Mouse (Mus musculus) thymus, postnatal 10 days (tissue): ENCODE results near the gene Snx10.
A peak's percentile ranks its signal among the peaks of the same experiment; 100 is the strongest.

ENCODE experiments used
- DNase-seq, 2 experiments: peaks; one replicate each; pipeline ENCODE4 v3.0.0; 2021; ENCODE audit warnings: low spot score in 2 of 2

Gene Snx10

GRCm38 (mm10) chr6:51585980-51586379, 62.3 kb downstream of the Snx10 start:
- DNase-seq: peak; percentile 23 to 61

- DNase-seq: no peak
Observed at GRCm38 (mm10) chr6:51587266-51587665, 63.6 kb downstream of the Snx10 start.

- no peak for DNase-seq
Observed at GRCm38 (mm10) chr6:51591264-51591663, 67.6 kb downstream of the Snx10 start.

GRCm38 (mm10) chr6:51591844-51592243, 68.1 kb downstream of the Snx10 start:
- no peak for DNase-seq

- DNase-seq: peak; percentile 81 to 84
Observed at GRCm38 (mm10) chr6:51592356-51593115, 68.8 kb downstream of the Snx10 start.

GRCm38 (mm10) chr6:51593446-51594035, 69.8 kb downstream of the Snx10 start:
- DNase-seq: no peak

- no peak for DNase-seq
Observed at GRCm38 (mm10) chr6:51594516-51594915, 70.8 kb downstream of the Snx10 start.

- no peak for DNase-seq
Observed at GRCm38 (mm10) chr6:51598058-51598457, 74.4 kb downstream of the Snx10 start.

GRCm38 (mm10) chr6:51600412-51600811, 76.7 kb downstream of the Snx10 start:
- DNase-seq: no peak

GRCm38 (mm10) chr6:51602341-51602740, 78.6 kb downstream of the Snx10 start:
- no peak for DNase-seq

GRCm38 (mm10) chr6:51603691-51604090, 80.0 kb downstream of the Snx10 start:
- DNase-seq: no peak

- no peak for DNase-seq
Observed at GRCm38 (mm10) chr6:51606245-51606644, 82.5 kb downstream of the Snx10 start.

- no peak for DNase-seq
Observed at GRCm38 (mm10) chr6:51606803-51607202, 83.1 kb downstream of the Snx10 start.

- no peak for DNase-seq
Observed at GRCm38 (mm10) chr6:51611621-51612020, 87.9 kb downstream of the Snx10 start.

- peak in 1 of 2 experiments; percentile 11 for DNase-seq
Observed at GRCm38 (mm10) chr6:51612371-51613051, 88.8 kb downstream of the Snx10 start.

GRCm38 (mm10) chr6:51613661-51614060, 90.0 kb downstream of the Snx10 start:
- DNase-seq: no peak

- no peak for DNase-seq
Observed at GRCm38 (mm10) chr6:51626843-51627242, 103.1 kb downstream of the Snx10 start.

- DNase-seq: no peak
Observed at GRCm38 (mm10) chr6:51629671-51630070, 106.0 kb downstream of the Snx10 start.

GRCm38 (mm10) chr6:51630184-51630583, 106.5 kb downstream of the Snx10 start:
- no peak for DNase-seq

- no peak for DNase-seq
Observed at GRCm38 (mm10) chr6:51632928-51633662, 109.4 kb downstream of the Snx10 start.

- no peak for DNase-seq
Observed at GRCm38 (mm10) chr6:51633663-51634362, 110.1 kb downstream of the Snx10 start.
